Mouse (Mus musculus): ENCODE results near the gene Abcc6.

DNA sequence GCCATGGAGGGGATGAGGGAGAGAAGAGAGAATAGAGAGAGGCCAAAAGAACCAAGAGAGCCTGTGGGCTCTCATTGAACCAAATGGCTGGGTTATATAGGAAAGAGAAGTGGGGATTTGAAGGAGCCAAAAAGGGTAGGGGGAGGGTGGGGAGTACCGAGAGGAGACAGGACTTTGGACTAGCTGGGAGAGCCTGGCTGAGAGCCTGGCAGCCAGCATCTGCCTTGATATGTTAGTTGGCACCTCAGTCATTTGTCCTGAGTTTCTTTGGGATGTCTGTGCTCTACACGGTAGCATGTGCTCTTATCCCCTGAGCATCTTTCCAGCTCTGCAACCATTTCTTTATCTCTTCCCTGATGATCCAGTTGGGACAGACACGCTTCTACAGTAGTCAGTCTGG is 23.5 kb upstream of the Abcc6 start:
- TF ChIP-seq CTCF (IDR thresholded peaks at IDR 0.05; ENCODE audit: extremely low read depth, insufficient read length, insufficient replicate concordance, low read depth, low read length) (no peak), POLR2A (IDR thresholded peaks at IDR 0.05; ENCODE audit: low read depth, low read length) (no peak)
